Mouse (Mus musculus) urinary bladder, adult 18-20 months (tissue): ENCODE measurements around the gene Pld1.
"Not testable (repeated sequence)": the region's sequence is repeated elsewhere in the genome, so short reads cannot be mapped to it uniquely, and the experiment has no call there.

Experiments
- DNase-seq, 2 experiments: peaks; one replicate each; pipeline ENCODE4 v3.0.0; 2022; ENCODE audit warnings: low spot score in 2 of 2, mixed read lengths in 2 of 2

Gene Pld1

DNA sequence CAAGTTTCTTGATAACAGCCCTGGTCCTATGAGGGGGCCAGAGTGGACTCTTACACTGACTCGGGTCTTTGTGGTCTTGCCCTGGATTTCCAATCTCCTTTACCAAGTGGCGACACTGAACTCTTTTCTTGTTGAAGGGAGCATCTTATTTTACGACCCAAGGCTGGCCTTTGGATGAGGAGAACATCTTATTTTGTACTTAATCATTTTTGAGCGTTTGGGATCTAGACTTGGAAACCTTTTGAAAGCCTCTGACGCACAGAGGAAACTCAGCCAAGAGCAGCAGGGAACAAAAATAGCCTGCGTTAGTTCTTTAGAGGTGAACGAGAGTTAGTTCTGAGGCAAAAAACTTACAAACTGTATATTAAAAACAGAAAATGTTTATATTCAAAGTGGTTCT lies 4.5 kb downstream of the Pld1 start:
- peak in 1 of 2 experiments; percentile 51 for DNase-seq

DNA sequence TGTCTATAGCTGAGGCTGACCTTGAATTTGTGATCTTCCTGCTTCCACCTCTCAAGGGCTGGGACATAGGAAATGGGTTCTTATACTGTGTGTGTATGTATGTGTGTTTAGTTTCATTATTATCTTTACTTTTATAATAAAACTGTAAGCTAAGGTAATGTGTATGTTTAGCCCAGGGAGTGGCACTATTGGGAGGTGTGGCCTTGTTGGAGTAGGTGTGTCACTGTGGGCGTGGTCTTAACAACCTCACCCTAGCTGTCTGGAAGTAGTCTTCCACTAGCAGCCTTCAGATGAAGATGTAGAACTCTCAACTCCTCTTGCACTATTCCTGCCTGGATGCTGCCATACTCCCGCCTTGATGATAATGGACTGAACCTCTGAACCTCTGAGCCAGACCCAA lies 6.9 kb downstream of the Pld1 start:
- DNase-seq: not testable (repeated sequence)

DNA sequence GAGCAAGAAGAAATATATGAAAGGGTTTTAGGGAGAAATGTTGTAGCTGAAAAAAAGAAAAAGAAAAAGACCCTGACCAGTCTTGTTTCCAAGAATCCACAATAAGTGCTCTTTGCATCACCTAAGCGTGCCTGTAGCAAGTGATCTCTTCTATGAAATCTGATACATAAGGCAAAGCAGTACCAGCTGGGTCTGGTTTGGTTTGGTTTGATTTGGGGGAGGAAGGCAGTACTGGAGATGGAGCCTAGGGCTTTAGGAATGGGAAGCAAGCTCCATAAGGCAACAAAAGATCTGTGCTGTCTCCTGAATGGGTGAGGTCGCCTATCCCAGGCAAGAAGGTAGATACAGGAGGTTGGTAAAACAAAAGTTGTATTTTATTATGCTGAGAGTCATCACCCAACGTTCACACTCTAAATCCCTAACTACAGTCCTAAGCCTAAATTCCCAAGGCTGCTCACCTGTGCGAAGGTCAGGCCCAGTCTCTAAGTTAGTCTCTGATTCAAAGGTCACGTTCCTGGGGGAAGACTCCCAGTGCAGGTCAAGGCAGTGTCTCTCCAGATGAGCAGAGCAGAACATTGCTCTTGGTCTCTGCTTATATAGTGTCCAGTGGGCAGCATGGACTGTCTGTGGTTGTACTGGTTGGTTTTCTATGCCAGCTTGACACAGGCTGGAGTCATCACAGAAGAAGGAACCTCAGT lies 10.8 kb downstream of the Pld1 start:
- no peak for DNase-seq

DNA sequence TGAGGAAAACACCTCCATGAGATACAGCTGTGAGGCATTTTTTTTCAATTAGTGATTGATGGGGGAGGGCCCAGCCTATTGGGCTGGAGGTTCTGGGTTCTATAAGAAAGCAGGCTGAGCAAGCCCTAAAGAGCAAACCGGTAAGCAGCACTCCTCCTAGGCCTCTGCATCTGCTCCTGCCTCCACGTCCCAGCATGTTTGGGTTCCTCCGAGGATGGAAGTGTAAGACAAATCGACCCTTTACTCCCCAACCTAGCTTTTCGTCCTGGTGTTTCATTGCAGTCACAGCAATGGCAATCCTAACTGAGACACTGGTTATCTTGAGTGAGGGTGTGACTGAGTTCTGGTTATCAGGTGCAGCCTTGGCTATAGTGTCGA lies 11.4 kb downstream of the Pld1 start:
- no peak for DNase-seq

DNA sequence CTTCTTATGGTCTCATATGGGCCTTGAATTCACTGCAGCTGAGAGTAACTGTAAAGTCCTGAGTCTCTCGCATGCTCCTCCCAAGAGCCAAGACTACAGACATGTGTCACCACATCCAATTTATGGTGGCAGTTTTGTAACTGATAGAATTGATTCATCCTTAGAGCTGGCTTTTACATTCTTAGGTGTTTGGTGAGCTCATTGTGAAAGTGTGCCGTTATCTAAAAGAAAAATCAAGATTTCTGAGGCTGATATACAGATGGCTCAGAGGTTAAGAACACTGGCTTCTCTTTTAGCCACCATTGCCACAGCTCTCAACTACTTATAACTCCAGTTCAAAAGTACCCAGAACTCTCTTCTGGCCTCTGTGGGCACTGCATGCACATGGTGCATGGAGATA lies 12.2 kb downstream of the Pld1 start:
- DNase-seq: no peak

DNA sequence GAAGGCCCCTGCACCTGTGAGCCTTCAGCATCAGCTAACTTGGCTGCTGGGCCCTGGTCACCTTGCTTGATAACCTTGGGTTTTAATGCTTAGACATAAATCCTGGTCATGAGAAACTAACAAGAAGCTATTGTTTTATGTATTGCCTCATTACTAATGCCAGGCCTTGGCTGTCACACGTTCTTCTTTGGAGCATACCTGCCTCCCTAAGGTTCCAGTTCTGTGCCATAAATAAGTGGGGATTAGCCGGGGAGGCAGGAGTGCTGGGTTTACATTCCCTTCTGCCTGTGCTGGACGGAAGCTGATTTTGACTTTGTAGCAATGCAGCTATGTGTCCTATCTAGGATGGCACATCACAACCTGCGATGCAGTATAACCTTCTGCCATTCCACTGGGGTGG lies 13.2 kb downstream of the Pld1 start:
- no peak for DNase-seq

DNA sequence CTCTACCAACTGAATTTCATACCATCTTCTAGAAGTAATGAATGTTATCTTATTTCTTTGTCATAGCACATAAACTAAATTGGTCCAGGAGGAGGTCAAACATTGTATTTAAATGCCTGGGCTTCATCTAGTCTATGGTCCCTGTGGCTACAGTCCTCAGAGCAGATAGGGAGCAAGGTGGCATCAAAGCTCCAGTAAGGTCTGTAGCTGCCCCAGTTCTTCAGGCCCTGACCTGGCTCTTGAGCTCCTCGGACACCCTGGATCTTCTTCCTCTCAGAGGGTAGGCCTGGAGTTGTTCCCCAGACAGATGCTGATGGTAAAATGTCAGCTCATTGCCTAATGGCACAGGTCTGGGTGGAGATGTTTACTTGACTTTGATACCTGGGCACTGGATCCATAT lies 17.5 kb downstream of the Pld1 start:
- no peak for DNase-seq

DNA sequence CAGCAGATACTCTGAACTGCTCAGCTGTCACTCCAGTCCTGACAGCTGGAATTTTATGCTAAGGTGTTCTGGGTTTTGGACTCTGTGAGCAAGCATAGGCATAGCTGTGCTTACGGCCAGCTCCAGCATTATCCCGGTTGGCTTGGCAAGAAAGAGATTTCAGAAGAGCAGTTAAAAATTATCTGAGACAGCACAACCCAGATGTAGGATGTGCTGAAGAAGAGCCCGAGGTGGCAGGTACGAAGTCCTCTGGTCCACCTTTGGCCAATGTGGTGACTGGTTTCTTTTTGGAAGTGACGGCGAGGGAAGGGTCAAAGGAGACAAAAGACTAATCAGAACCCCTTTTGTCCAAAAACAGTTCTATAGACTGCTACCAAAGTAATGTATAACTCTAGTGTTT lies 20.7 kb downstream of the Pld1 start:
- DNase-seq: no peak

DNA sequence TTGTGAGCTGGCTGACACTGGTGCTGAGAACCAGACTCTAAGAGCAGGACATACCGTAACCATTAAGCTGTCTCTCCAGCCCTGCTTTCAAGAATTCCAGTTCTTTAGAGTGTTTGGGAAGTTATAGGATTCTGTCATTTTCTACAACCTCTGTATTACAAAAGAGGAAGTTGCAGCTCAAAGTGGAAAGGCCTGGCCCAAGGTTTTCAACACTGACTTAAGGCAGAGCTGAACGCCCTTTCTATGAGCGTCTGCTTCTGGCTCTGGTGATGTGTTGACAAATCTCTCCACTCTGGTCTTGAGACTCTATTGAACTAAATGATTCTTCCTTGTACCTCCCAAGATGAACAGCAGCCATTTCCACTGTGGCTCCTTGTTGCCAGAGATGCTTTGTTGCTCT lies 22.7 kb downstream of the Pld1 start:
- no peak for DNase-seq

DNA sequence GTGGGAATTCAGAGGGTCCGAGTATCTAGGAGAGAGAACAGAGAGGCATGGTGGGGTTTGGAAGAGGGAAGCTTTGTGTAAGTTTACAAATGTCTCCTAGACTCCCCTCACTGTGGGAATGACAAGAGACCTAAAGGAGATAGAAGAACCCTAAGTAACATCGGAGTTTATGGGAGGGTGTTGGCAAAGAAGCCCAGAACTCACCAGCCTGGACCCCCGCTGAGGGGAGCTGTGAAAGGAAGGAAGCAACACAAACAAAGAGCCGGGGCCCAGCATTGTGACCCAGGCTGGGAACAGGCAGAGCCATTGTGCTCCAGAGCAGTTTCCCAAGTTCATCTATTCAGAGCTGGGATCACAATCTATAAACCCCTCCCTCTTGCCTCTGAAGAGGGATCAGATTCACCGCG lies 25.3 kb downstream of the Pld1 start:
- DNase-seq: no peak

DNA sequence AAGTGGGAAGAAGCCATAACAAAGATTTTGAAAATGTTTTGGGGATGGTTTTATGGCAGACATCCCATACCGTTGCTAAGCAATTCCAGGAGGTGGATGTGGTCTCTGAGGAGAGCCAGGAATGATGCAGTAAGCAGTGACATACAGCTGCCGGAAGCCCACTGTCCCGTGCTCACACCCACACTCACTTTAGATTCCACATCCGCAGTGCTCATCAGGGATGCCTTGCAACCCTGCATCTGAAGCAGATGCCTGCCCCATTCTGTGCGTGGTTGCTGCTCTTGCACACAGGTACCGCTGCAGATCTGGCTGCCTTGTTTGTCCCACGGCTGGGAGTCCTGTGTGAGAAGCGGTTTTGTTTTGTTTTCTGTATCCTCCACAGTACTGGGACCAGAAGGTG lies 30.2 kb downstream of the Pld1 start:
- DNase-seq: no peak

DNA sequence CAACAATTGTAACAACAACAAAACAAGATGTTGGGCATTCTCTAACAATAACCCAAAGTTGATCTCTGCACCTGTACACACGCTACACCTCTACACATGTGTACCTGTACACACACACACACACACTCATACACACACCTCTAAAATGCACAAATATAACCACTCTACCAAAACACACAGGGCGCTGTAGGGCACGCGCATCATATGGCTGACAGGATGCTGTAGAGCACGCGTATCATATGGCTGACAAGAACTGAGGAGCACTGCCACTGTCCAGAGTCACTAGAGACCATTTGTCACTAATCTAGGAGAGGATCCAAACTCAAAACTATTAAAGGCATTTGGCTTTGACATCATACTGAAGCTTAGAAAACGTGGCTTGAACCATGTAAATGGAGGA lies 35.4 kb downstream of the Pld1 start:
- DNase-seq: no peak

DNA sequence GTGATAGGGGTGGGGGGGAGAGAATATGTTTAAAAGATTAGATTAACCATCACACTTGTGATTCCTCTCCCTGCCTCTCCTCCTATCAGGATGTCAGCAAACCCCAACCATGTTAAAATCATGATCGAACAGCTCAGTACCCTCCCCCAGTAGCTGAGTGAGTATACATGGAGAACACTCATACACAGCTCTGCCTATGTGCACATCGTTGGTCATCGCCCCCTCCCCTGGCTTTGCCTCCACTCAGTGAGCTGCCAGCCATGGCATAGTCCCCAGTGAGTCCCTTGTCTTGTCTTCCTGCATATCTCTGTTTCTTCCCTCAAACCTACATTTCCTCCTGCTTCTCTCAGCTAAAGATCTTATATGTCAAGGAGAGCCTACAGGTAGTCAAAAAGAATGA lies 36.5 kb downstream of the Pld1 start:
- DNase-seq: no peak

DNA sequence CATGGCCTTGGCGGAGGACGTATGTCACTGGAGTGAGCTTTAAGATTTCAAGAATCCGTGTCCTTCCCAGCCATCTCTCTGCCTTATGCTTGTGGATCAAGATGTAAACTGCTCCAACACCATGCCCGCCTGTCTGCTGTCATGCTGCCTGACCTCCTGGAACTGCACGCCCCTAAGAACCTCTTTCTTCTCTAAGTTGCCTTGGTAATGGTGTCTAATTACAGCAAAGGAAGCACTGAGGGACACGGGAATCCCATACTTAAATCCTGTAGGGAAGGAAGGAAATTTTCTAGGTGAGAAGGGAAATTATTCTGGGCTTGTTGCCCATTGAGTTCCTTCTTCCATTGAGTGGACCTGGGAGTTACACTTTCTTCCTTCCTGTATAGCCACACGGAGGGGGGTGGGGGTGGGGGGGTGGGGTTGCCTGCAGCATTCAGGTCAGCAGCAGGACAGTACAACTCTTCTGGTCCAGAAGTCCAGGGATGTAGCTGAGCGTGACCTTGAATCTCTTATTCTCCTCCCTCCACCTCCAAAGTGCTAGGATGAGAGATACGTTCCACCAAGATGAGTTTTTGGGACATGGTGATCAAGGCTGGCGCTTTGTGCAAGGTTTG lies 38.5 kb downstream of the Pld1 start:
- DNase-seq: no peak

DNA sequence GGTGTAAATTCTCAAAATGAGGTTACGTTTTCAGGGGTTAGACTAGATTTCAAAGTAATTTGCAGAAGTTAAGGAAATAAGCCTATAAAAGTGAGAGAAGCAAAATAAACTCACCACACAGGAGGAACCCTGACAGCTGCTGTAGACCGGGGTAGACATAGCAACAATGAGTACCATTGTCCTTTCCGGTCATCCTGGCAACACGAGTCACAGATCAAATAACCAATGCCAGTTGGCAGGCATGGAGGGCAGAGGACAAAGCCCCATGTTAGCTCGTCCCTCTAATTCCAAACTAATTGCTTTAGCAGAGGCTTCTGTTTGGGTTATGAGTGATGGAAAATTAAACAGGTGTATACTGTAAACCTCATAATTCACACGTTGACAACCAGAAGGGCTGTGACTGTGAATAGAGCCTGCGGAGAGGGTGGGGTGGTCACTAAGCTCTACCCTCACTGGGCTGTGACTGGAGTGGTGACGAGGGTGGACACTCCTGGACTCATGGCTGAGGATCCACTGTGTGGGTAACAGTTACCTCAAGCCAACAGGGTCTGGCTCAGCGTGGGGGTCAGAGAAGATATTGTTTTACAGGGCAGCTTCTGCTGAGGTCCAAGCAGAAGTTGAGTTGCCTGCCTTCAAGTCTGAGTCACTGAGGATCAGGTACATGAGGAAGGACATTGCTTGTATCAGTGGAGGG lies 39.7 kb downstream of the Pld1 start:
- no peak for DNase-seq

DNA sequence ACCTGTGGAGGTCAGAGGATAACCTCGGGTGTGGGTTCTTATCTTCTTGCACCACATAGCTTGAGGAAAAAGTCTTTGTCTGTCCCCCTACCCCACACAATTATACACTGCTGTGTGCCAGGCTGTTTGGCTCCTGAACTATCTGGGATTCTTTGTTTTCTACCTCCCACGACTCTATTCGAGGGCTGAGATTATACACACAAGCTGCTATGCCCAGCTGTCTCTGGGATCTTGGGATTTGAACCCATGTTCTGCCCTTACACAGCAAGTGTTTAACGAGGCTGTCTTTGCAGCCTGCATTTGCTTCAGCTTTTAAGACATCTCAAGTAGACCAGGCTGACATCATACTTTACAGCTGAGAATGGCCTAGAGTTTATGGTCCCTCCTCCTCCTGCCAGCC lies 43.1 kb downstream of the Pld1 start:
- no peak for DNase-seq

DNA sequence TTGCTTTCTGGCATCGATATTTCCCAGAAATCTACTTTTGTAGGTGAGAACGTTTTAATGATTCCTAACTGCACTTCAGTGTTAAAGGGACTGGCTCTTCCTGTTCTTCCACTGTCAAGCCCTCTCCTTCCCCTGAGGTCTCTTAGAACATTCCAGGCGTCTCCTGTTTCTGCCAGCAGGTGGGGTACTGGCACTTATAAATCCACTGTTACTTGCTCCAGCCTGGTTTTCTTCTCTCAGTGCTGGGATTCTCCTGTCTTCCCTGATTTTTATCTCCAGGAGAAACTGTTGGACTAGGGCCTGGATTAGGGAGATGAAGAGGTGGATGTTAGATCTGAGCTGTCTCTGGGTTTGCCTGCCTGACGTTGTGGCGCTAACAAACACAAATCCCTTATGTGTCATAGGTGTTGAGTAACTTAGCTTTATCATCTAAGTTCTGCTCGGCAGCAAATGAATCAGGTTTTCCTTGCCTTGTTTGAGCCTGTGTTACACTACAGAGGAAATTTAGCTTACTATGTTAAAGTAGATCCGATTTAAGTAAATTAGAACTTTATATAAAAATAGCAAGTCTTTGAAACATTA lies 44.0 kb downstream of the Pld1 start:
- peak; percentile 51 to 57 for DNase-seq

DNA sequence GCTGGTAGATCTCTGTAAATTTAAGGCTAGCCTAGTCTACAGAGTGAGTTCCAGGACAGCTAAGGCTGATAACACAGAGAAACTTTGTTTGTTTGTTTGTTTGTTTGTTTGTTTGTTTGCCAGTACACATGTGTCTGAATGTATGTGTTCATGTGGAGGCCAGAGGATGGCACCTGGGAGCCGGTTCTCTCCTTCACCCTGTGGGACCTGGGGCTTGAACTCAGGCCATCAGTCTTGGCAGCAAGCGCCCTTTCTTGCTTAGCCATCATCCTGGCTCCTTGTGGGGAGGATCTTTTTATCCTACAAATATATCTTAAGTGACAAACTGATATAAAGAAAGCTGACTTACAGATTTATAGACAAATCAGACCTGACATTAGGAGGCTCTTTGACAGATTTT lies 44.8 kb downstream of the Pld1 start:
- no peak for DNase-seq

DNA sequence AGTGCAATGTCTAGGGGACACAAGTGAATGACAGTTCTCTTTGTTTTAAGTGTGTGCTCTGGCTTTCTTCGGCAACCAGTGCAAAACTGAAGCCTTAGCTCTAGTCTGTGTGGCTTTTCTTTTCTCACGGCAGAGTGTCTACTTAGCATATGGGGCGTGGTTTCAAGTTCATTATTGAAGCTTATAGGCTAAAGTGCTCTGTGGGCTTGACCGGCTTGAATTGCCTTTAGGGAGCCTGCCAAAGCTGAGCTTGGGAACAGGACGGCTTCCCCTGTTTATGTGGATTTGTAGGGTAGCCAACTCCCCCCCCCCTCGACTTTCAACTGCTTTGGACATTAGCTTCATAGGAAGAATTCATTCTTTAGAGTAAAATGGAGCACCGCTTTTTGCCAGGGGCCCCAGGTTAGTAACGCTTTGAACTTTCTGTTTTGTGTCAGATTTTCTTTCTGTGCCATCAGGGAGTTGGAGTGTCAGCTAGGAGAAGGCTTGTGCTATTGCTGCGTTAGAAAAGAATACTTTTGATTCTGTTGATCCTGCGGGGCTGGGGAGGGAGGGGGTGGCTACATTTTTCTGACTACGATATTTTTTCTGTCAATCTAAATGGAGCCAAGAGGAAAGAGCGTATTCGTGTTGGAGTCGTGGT lies 45.6 kb downstream of the Pld1 start:
- peak in 1 of 2 experiments; percentile 71 for DNase-seq

DNA sequence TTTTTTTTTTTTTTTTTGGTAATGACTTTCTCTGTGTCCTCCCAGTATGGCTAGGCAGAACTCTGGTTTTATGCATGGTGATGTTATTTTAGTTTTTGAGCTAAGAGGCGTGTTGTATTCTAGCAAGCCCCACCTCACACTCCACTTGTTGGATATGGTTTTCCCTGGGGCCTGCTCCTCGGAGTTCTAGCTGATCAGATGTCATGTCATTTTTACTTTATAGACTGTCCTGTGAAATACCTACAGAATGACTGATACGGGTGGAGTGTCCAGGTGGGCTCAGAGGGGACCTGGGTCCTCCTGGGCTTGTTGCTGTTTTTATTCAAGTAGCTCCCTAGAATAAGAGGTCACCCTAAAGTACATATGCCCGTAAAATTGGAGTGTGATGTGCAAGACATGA lies 46.1 kb downstream of the Pld1 start:
- DNase-seq: no peak

DNA sequence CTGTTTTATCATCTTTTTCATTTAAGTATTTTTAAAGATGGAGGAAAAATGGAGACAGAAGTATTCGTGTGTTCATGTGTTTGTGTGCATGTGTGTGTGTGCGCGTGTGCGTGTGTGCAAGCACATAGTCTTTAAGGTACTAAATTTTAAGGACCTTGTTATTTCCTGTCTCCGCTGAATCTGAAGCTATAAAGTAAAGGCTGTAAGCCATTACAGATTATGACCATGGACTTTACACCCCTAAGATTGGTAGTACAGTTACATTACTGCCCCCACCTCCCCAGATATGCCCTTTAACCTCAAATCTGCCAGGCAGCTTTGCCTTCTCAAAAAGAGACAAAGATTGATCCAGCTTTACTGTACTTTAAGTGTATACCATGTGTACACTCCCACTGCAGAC lies 46.8 kb downstream of the Pld1 start:
- DNase-seq: no peak

DNA sequence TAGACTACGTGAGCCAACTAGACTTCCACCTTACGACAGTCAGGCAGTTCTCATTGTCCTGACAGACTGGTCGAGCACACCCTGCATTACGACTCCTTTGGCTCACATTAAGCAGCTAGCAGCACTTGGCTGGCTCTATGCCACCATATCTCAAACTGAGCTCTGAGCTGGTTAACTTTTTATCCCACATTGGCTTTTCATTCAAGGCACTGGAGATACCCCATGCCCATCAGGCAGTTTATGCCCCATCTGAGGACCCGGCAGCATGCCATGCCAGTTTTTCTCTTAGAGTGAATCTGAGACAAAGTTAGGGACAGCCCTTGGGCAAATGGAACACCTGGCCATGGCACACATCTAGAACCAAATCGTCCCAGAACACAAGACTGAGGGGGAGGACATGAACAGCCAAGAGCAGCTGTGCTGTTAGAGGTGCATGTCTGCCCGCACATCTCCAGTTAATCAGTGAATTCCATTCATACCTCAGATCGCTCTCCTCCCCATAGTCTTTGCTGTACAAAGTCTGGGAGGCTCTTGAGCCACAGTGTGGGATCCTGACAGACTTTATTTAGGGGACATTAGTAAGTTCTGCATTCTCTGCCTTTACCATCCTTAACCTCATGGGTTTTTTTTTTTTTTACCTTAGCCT lies 49.5 kb downstream of the Pld1 start:
- peak; percentile 12 to 38 for DNase-seq
